Mouse (Mus musculus) erythroblast, embryonic 14.5 days (primary cell): Measurements from ENCODE around the gene Sapcd2.

ENCODE experiments used
- GATA1 ChIP-seq: IDR thresholded peaks from 2 replicates; pipeline ENCODE4 v1.6.1; 2012; ENCODE audit warnings: low read length, inconsistent platforms, mixed read lengths
- TAL1 ChIP-seq: IDR thresholded peaks from 3 replicates; pipeline ENCODE4 v1.6.1; 2012; ENCODE audit warnings: low read length, inconsistent platforms, mixed read lengths

DNA sequence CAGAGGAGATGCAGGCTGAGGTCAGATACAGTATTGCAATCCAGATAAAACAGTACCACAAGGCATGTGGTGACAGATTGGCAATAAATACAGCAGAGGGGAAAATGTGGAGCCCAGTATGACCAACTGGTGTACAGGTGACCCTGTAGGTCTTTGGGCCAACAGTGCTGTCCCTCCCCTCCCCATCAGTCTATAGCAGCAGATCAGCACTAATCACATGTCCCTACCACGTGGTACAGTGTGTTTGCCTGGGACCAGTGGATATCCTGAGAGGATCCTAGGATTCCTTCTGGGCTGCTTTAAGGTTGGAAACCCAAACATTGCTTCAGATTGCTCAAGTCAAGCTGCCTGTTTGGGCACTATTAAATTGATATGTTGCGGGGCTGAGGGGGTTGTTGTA is 38.6 kb upstream of the Sapcd2 start:
- TF ChIP-seq GATA1 (no peak), TAL1 (no peak)
